Mouse (Mus musculus): ENCODE measurements around the gene Klk1.

Gene Klk1

GRCm38 (mm10) chr7:44253023-44253616 is 28.0 kb downstream of the Klk1 start:
- no peak for DNase-seq (ENCODE audit: extremely low spot score, low spot score)

GRCm38 (mm10) chr7:44254930-44255329 is 29.8 kb downstream of the Klk1 start:
- no peak for DNase-seq (ENCODE audit: extremely low spot score, low spot score)

- no peak for DNase-seq (ENCODE audit: extremely low spot score, low spot score)
Observed at GRCm38 (mm10) chr7:44257278-44257677, 32.1 kb downstream of the Klk1 start, which contains the start of gene Acp4. TSS of gene Acp4 (minus strand) at chr7:44257378.

- no peak for DNase-seq (ENCODE audit: extremely low spot score, low spot score)
Observed at GRCm38 (mm10) chr7:44260410-44260809, 35.2 kb downstream of the Klk1 start.

GRCm38 (mm10) chr7:44261147-44261546 is 36.0 kb downstream of the Klk1 start, which contains the start of gene Gm15517:
TSS of gene Gm15517 (plus strand) at chr7:44261447.
- DNase-seq (ENCODE audit: extremely low spot score, low spot score), result no peak

GRCm38 (mm10) chr7:44262791-44263643 is 37.9 kb downstream of the Klk1 start:
- DNase-seq (ENCODE audit: extremely low spot score, low spot score), result peak; percentile 96

GRCm38 (mm10) chr7:44268117-44268516 is 43.0 kb downstream of the Klk1 start:
- no peak for DNase-seq (ENCODE audit: extremely low spot score, low spot score)

- no peak for DNase-seq (ENCODE audit: extremely low spot score, low spot score)
Observed at GRCm38 (mm10) chr7:44269397-44269796, 44.2 kb downstream of the Klk1 start.

GRCm38 (mm10) chr7:44271309-44271708 is 46.1 kb downstream of the Klk1 start:
- DNase-seq (ENCODE audit: extremely low spot score, low spot score), result no peak

GRCm38 (mm10) chr7:44272546-44272945 is 47.4 kb downstream of the Klk1 start:
- no peak for DNase-seq (ENCODE audit: extremely low spot score, low spot score)

GRCm38 (mm10) chr7:44273446-44273845 is 48.3 kb downstream of the Klk1 start:
- DNase-seq (ENCODE audit: extremely low spot score, low spot score), result no peak

GRCm38 (mm10) chr7:44274096-44274495 is 48.9 kb downstream of the Klk1 start:
- no peak for DNase-seq (ENCODE audit: extremely low spot score, low spot score)

- DNase-seq (ENCODE audit: extremely low spot score, low spot score), result no peak
Observed at GRCm38 (mm10) chr7:44275546-44275945, 50.4 kb downstream of the Klk1 start.

GRCm38 (mm10) chr7:44276461-44277249 is 51.5 kb downstream of the Klk1 start:
- no peak for DNase-seq (ENCODE audit: extremely low spot score, low spot score)

- peak; percentile 37 for DNase-seq (ENCODE audit: extremely low spot score, low spot score)
Observed at GRCm38 (mm10) chr7:44277250-44277622, 52.1 kb downstream of the Klk1 start.
